Mouse (Mus musculus) heart, embryonic 15.5 days (tissue): Measurements from ENCODE around the gene Rnf151. TPM values are rescaled to one million over a fixed set of nuclear protein-coding genes. Genes with fewer than 3 reads are reported as not detected.
"Not testable (repeated sequence)": the region's sequence is repeated elsewhere in the genome, so short reads cannot be mapped to it uniquely, and the experiment has no call there.

Experiments
- ATAC-seq: fragments of 200-750 bp; cut with Nextera tagmentation; replicated peaks from 2 replicates; pipeline ENCODE4 v1.8.0; 2017; ENCODE audit warnings: low read depth, moderate TSS enrichment; ENCODE audit not compliant: insufficient number of reproducible peaks, insufficient read depth, low FRiP score
- H3K27ac ChIP-seq: fragments of 300-500 bp; sonication (generic); 2 replicates; pipeline ENCODE4 v1.5.1; 2015; ENCODE audit warnings: mild to moderate bottlenecking, inconsistent platforms
- H3K27me3 ChIP-seq: fragments of 300-500 bp; sonication (generic); 2 replicates; pipeline ENCODE4 v1.6.1; 2015; ENCODE audit warnings: inconsistent platforms
- H3K36me3 ChIP-seq: fragments of 300-500 bp; sonication (generic); 2 replicates; pipeline ENCODE4 v1.6.1; 2015; ENCODE audit warnings: mild to moderate bottlenecking, inconsistent platforms
- H3K4me1 ChIP-seq: fragments of 300-500 bp; sonication (generic); replicated peaks from 2 replicates; pipeline ENCODE4 v1.6.1; 2015; ENCODE audit warnings: inconsistent platforms
- H3K4me2 ChIP-seq: fragments of 300-500 bp; sonication (generic); 2 replicates; pipeline ENCODE4 v1.6.1; 2015; ENCODE audit warnings: inconsistent platforms, mild to moderate bottlenecking, moderate library complexity
- H3K4me3 ChIP-seq: fragments of 300-500 bp; sonication (generic); 2 replicates; pipeline ENCODE4 v1.5.1; 2015; ENCODE audit warnings: mild to moderate bottlenecking, inconsistent platforms
- H3K9ac ChIP-seq: fragments of 300-500 bp; sonication (generic); 2 replicates; pipeline ENCODE4 v1.6.1; 2015; ENCODE audit warnings: mild to moderate bottlenecking, inconsistent platforms
- H3K9me3 ChIP-seq: fragments of 300-500 bp; sonication (generic); replicated peaks from 2 replicates; pipeline ENCODE4 v1.6.1; 2016; ENCODE audit warnings: inconsistent platforms
- WGBS: fragments of 180-500 bp; shearing (Covaris S2); methylation state at CpG from one replicate; pipeline ENCODE4 v1.1.7; 2015; ENCODE audit warnings: mixed read lengths; 5-methylcytosine and 5-hydroxymethylcytosine counted together
- polyA plus RNA-seq: library from polyadenylated mRNA; unstranded; fragments of >200 nt; fragmentation: Nextera tagmentation; extraction: Ambion mirVana; gene quantifications from 2 replicates; pipeline ENCODE4 v1.2.1, GENCODE M21; 2015

Rnf151 gene
- polyA plus RNA-seq, 1 experiment from 2014 or later, result not detected

- Histone ChIP-seq H3K4me2 (no peak overlapping the region), H3K27me3 (no peaks in the 10 kb centered on the region), H3K9ac (no peak overlapping the region), H3K4me1 (peaks cover 18% of the 10 kb centered on the region), H3K9me3 (no peaks in the 10 kb centered on the region), H3K27ac (no peak overlapping the region), H3K4me3 (no peak overlapping the region), H3K36me3 (peaks cover 52% of the 10 kb centered on the region)
- 91% methylated on average over 5 of the region's 5 CpGs for WGBS
- ATAC-seq, result no peak
These were observed 41.0 kb downstream of the Rnf151 start for GRCm38 (mm10) chr17:24676877-24677276.

GRCm38 (mm10) chr17:24676187-24676586 is 41.7 kb downstream of the Rnf151 start:
- Histone ChIP-seq H3K27me3 (no peaks in the 10 kb centered on the region), H3K4me2 (no peak overlapping the region), H3K36me3 (peaks cover 46% of the 10 kb centered on the region), H3K9ac (no peak overlapping the region), H3K27ac (no peak overlapping the region), H3K4me3 (no peak overlapping the region), H3K4me1 (peaks cover 24% of the 10 kb centered on the region), H3K9me3 (no peaks in the 10 kb centered on the region)
- WGBS, result 57% methylated on average over 2 of the region's 2 CpGs
- ATAC-seq, result no peak

DNA sequence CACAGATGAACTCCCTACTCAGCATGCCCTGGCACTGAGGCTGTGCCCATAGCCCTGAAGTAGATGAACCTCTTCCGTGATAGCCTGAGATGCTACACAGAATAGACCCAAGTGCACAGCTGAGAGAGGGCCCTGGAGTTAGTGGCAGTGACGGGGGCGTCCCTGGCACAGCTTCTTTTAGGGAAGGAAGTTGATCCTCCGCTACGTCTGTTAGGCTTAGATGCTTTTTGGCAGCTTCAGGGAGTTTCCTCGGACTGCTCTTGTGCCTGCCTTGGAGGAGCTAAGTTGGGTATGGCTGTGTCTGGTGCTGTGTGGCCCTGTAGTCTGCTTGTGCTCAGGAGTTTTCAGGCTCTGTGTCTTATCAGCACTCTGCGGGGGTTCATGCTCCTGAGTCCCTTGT is 43.6 kb downstream of the Rnf151 start:
- H3K9ac ChIP-seq, result 0 out of 2 replicates have a peak overlapping the region, but pooled peaks have one; percentile 4
- no peak for ATAC-seq

DNA sequence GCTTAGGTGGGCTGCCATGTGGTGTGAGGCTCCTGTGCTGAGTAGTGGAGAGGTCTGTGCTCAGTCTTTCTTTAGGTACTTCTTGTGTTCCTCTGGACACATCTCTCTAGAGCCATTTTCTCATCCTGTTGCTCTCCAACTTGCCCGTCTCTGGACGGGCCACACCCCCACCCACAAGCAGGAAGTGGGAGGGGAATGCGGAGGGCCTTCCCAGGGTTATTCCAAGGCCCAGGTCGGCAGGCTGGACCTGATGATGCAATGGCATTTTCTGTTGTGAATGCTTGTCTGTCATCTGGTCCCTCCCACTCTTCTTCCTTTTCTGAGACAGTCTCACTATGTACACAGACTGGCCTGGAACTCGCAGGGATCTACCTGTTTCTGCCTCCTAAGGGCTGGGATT is 45.7 kb downstream of the Rnf151 start:
- Histone ChIP-seq H3K4me2 (peak overlapping the region; percentile 14), H3K27ac (0 out of 2 replicates have a peak overlapping the region, but pooled peaks have one; percentile 2), H3K36me3 (peaks cover 6% of the 10 kb centered on the region), H3K4me1 (peaks cover 42% of the 10 kb centered on the region), H3K4me3 (no peak overlapping the region), H3K9me3 (no peaks in the 10 kb centered on the region), H3K9ac (no peak overlapping the region), H3K27me3 (no peaks in the 10 kb centered on the region)
- WGBS, result 31% methylated on average over 5 of the region's 5 CpGs
- no peak for ATAC-seq

More for the DNA sequence above, 43.6 kb downstream of the Rnf151 start:
- no peak overlapping the region for H3K4me2 ChIP-seq
- 53% methylated on average over 7 of the region's 7 CpGs for WGBS
- peaks cover 35% of the 10 kb centered on the region for H3K4me1 ChIP-seq
- H3K27ac ChIP-seq, result no peak overlapping the region
- no peaks in the 10 kb centered on the region for H3K27me3 ChIP-seq
- no peak overlapping the region for H3K4me3 ChIP-seq
- peaks cover 28% of the 10 kb centered on the region for H3K36me3 ChIP-seq
- H3K9me3 ChIP-seq, result no peaks in the 10 kb centered on the region

- Histone ChIP-seq H3K4me2 (peak overlapping the region; percentile 74), H3K9me3 (no peaks in the 10 kb centered on the region), H3K4me3 (peak overlapping the region; percentile 79; the same call in 1 of the 2 replicates), H3K27me3 (no peaks in the 10 kb centered on the region), H3K36me3 (no peaks in the 10 kb centered on the region), H3K4me1 (peaks cover 42% of the 10 kb centered on the region), H3K27ac (no peak overlapping the region), H3K9ac (no peak overlapping the region)
- ATAC-seq, result no peak
- 56% methylated on average over 5 of the region's 5 CpGs for WGBS
These were observed 46.5 kb downstream of the Rnf151 start for GRCm38 (mm10) chr17:24671346-24671745.

- Histone ChIP-seq H3K4me1 (peaks cover 36% of the 10 kb centered on the region), H3K27ac (peak overlapping the region; percentile 82), H3K9ac (peak overlapping the region; percentile 96), H3K4me3 (peak overlapping the region; percentile 79), H3K4me2 (peak overlapping the region; percentile 74), H3K27me3 (peaks cover 4% of the 10 kb centered on the region; the same call in 1 of the 2 replicates), H3K36me3 (no peaks in the 10 kb centered on the region), H3K9me3 (no peaks in the 10 kb centered on the region)
- no peak for ATAC-seq
- WGBS, result 14% methylated on average over 8 of the region's 8 CpGs
These were observed 47.5 kb downstream of the Rnf151 start for GRCm38 (mm10) chr17:24670246-24670844.

DNA sequence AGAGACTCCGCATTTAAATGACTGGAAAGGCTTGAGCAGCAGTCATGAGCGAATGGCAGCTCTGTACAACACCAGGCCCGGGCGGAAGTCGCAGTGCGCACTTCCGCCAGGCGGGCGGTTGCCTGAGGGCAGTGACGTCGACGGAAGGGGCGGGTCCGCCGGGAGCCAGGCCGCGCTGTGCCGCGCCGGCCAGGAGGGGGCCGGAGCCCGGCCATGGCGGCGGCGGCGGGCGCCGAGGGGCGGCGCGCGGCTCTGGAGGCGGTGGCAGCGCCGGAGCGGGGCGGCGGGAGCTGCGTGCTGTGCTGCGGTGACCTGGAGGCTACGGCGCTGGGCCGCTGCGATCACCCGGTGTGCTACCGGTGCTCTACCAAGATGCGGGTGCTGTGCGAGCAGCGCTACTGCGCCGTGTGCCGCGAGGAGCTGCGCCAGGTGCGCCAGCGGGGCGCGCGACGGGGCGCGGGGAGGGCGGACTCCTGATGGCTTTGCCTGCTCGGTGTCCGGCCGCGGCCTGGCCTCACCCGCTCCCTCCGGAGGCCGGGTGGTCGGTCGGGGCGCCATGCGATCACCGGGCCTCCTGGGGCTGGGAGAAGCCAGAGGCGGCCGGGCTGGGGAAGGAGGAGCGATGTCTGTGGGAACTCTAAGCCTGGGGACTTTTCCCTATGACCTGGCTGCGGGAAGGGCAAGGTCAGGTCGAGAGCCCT is 48.2 kb downstream of the Rnf151 start, which contains the start of gene Zfp598:
Gene Zfp598 (plus strand): TSS at position 143 of the 701 bp plus-strand sequence.
- peaks cover 36% of the 10 kb centered on the region for H3K4me1 ChIP-seq
- peaks cover 4% of the 10 kb centered on the region; the same call in 1 of the 2 replicates for H3K27me3 ChIP-seq
- H3K4me3 ChIP-seq, result peak within 1 kb of the TSS; percentile 79
- H3K4me2 ChIP-seq, result peak within 1 kb of the TSS; percentile 74
- ATAC-seq, result peak; percentile 99
- no peaks in the 10 kb centered on the region for H3K36me3 ChIP-seq
- peak within 1 kb of the TSS; percentile 96 for H3K9ac ChIP-seq
- H3K27ac ChIP-seq, result peak within 1 kb of the TSS; percentile 82
- H3K9me3 ChIP-seq, result no peaks in the 10 kb centered on the region
- WGBS, result under 1% methylated on average over 80 of the region's 80 CpGs

DNA sequence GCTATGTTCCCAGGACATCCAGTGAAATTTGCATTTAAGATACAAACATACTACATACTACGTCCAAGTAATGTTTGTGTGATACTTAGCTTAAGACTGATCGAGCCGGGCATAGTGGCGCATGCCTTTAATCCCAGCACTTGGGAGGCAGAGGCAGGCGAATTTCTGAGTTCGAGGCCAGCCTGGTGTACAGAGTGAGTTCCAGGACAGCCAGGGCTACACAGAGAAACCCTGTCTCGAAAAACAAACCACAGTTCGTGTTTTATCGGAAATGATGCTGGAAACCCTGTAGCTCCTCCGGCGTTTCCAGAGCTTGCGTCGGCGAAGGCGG is 48.7 kb downstream of the Rnf151 start:
- Histone ChIP-seq H3K4me3 (peak overlapping the region; percentile 79), H3K27ac (peak overlapping the region; percentile 82), H3K4me1 (peaks cover 36% of the 10 kb centered on the region), H3K4me2 (peak overlapping the region; percentile 74), H3K9ac (peak overlapping the region; percentile 96)
- not testable (repeated sequence) for ATAC-seq, H3K27me3 ChIP-seq, H3K9me3 ChIP-seq, H3K36me3 ChIP-seq
- 8% methylated on average over 15 of the region's 15 CpGs for WGBS

DNA sequence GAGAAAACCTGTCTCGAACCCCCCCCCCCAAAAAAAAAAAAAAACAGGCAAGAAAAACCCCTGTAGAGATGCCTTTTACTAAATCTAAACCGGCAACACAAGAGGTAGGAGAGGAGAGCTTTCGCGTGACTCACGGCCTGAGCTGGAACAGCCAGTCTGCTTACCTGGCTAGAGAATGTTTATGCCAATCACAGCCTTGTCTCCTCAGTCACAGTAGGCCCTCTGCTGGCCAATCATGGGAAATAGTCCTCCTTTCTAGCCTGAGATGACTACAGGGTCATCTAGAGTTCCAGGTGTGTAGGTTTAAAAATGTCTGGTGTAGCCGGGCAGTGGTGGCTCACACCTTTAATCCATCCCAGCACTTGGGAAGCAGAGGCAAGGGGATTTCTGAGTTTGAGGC is 50.4 kb downstream of the Rnf151 start:
- ATAC-seq, result no peak
- Histone ChIP-seq H3K4me3 (no peak overlapping the region), H3K9ac (no peak overlapping the region), H3K27ac (no peak overlapping the region), H3K36me3 (no peaks in the 10 kb centered on the region), H3K4me2 (no peak overlapping the region), H3K27me3 (peaks cover 4% of the 10 kb centered on the region; the same call in 1 of the 2 replicates), H3K4me1 (peaks cover 30% of the 10 kb centered on the region), H3K9me3 (no peaks in the 10 kb centered on the region)
- WGBS, result 24% methylated on average over 6 of the region's 6 CpGs

- not testable (repeated sequence) for H3K36me3 ChIP-seq, H3K9me3 ChIP-seq, H3K4me3 ChIP-seq, H3K27ac ChIP-seq, ATAC-seq, H3K9ac ChIP-seq, H3K4me2 ChIP-seq, H3K27me3 ChIP-seq
- peaks cover 26% of the 10 kb centered on the region for H3K4me1 ChIP-seq
- WGBS, result 53% methylated on average over 7 of the region's 7 CpGs
These were observed 50.9 kb downstream of the Rnf151 start for GRCm38 (mm10) chr17:24667011-24667410.
